Comparison of ENCODE assay signal across 12 mouse cellular contexts in genomic region chr9:106913759-106914158, GRCm38 (mm10). TPM values are rescaled to one million over a fixed set of nuclear protein-coding genes. Genes with fewer than 3 reads are reported as not detected.
DNase-seq lines count a peak whose midpoint lies in the region; ATAC-seq and TF ChIP-seq lines count a peak whose summit lies in the region.
"Had no signal": no experiment of that assay in that cellular context is flagged by ENCODE, and none has a peak within 500 bp of the region (broad histone marks: within the 10 kb centered on the region; RNA-seq: fewer than 3 reads in every experiment).

No protein-coding gene starts in this region.

- H3K4me3 ChIP-seq in heart, adult 2 months: no peak overlapping the region
- no peak overlapping the region for H3K4me3 ChIP-seq in heart, embryonic 11.5 days (ENCODE audit: low read depth, low read length)
- no peak overlapping the region for H3K4me3 ChIP-seq in liver, postnatal 0 days (ENCODE audit: low read depth, low read length)
- no peak overlapping the region for H3K4me3 ChIP-seq in liver, embryonic 11.5 days (ENCODE audit: low read depth, low read length)
- no peak overlapping the region for H3K4me3 ChIP-seq in forebrain, embryonic 16.5 days (replicated peaks; ENCODE audit: low read length)
- H3K4me3 ChIP-seq: heart, embryonic 13.5 days; hindbrain, embryonic 12.5 days; megakaryocyte, embryonic 14.5 days had no signal

- DNase-seq in heart, adult 2 months: no peak
- no peak for DNase-seq in liver, postnatal 0 days
- DNase-seq in liver, embryonic 11.5 days (ENCODE audit: low spot score): no peak
- DNase-seq in MN1 (ENCODE audit: low spot score): peak; percentile 58
- DNase-seq in naive thymus-derived CD4-positive, alpha-beta T cell, adult 2 months (ENCODE audit: low read depth): peak; percentile 33
- DNase-seq: kidney, postnatal 25 days; right cerebral cortex, postnatal 14 days had no signal

- ATAC-seq in heart, embryonic 11.5 days (replicated peaks; ENCODE audit: insufficient number of reproducible peaks, low FRiP score, low TSS enrichment): no peak
- no peak for ATAC-seq in liver, postnatal 0 days
- no peak for ATAC-seq in liver, embryonic 11.5 days (replicated peaks; ENCODE audit: low FRiP score)
- ATAC-seq in forebrain, embryonic 16.5 days: no peak

- H3K9me3 ChIP-seq in heart, embryonic 11.5 days (replicated peaks; ENCODE audit: control insufficient read depth, low read length): no peaks in the 10 kb centered on the region
- no peaks in the 10 kb centered on the region for H3K9me3 ChIP-seq in liver, postnatal 0 days (ENCODE audit: low read length)
- H3K9me3 ChIP-seq in liver, embryonic 11.5 days (ENCODE audit: control insufficient read depth, low read length): no peaks in the 10 kb centered on the region
- H3K9me3 ChIP-seq in forebrain, embryonic 16.5 days (ENCODE audit: control insufficient read depth, low read length): no peaks in the 10 kb centered on the region
- H3K9me3 ChIP-seq: heart, embryonic 13.5 days; hindbrain, embryonic 12.5 days; megakaryocyte, embryonic 14.5 days had no signal

- no peaks in the 10 kb centered on the region for H3K4me1 ChIP-seq in heart, adult 2 months (ENCODE audit: control insufficient read depth, insufficient read depth, low read length)
- no peaks in the 10 kb centered on the region for H3K4me1 ChIP-seq in heart, embryonic 11.5 days (ENCODE audit: control insufficient read depth, insufficient read depth, low read length)
- no peaks in the 10 kb centered on the region for H3K4me1 ChIP-seq in liver, postnatal 0 days (ENCODE audit: insufficient read depth)
- no peaks in the 10 kb centered on the region for H3K4me1 ChIP-seq in liver, embryonic 11.5 days (replicated peaks; ENCODE audit: control insufficient read depth, insufficient read depth, low read length)
- no peaks in the 10 kb centered on the region for H3K4me1 ChIP-seq in forebrain, embryonic 16.5 days (replicated peaks; ENCODE audit: control insufficient read depth, insufficient read depth, low read length)
- H3K4me1 ChIP-seq: heart, embryonic 13.5 days; hindbrain, embryonic 12.5 days had no signal

- TF ChIP-seq CTCF in heart, adult 2 months (IDR thresholded peaks at IDR 0.05): peak; percentile 39
- TF ChIP-seq CTCF in liver, postnatal 0 days (IDR thresholded peaks at IDR 0.05; ENCODE audit: low read depth): peak; percentile 40

- intact Hi-C loops in heart, adult 2 months (cut with DNase I): no loop called here

- no peaks in the 10 kb centered on the region for H3K79me2 ChIP-seq in heart, adult 2 months (replicated peaks; ENCODE audit: control insufficient read depth, insufficient read depth, low read length)

- no peak for TF ChIP-seq POLR2A in heart, adult 2 months (IDR thresholded peaks at IDR 0.05; ENCODE audit: insufficient read depth, low read depth, low read length)

- H3K27me3 ChIP-seq in heart, adult 2 months (ENCODE audit: control insufficient read depth, insufficient read depth, low read length): no peaks in the 10 kb centered on the region
- H3K27me3 ChIP-seq in heart, embryonic 11.5 days (ENCODE audit: control insufficient read depth, insufficient read depth, low read length): no peaks in the 10 kb centered on the region
- H3K27me3 ChIP-seq in liver, postnatal 0 days (ENCODE audit: insufficient read depth, low read length): no peaks in the 10 kb centered on the region
- H3K27me3 ChIP-seq in liver, embryonic 11.5 days (replicated peaks; ENCODE audit: control insufficient read depth, insufficient read depth, low read length): no peaks in the 10 kb centered on the region
- H3K27me3 ChIP-seq in forebrain, embryonic 16.5 days (replicated peaks; ENCODE audit: control insufficient read depth, insufficient read depth, low read length): no peaks in the 10 kb centered on the region
- H3K27me3 ChIP-seq: heart, embryonic 13.5 days; hindbrain, embryonic 12.5 days had no signal

- no peak overlapping the region for H3K27ac ChIP-seq in heart, adult 2 months
- no peak overlapping the region for H3K27ac ChIP-seq in heart, embryonic 11.5 days (ENCODE audit: low read depth, low read length)
- no peak overlapping the region for H3K27ac ChIP-seq in liver, postnatal 0 days (ENCODE audit: low read depth)
- H3K27ac ChIP-seq in liver, embryonic 11.5 days (ENCODE audit: low read depth, low read length): no peak overlapping the region
- no peak overlapping the region for H3K27ac ChIP-seq in forebrain, embryonic 16.5 days (ENCODE audit: low read length)
- H3K27ac ChIP-seq: heart, embryonic 13.5 days; hindbrain, embryonic 12.5 days had no signal

- no peaks in the 10 kb centered on the region for H3K36me3 ChIP-seq in heart, adult 2 months (ENCODE audit: control insufficient read depth, insufficient read depth, low read length)
- no peaks in the 10 kb centered on the region for H3K36me3 ChIP-seq in heart, embryonic 11.5 days (ENCODE audit: control insufficient read depth, insufficient read depth, low read length)
- no peaks in the 10 kb centered on the region for H3K36me3 ChIP-seq in liver, postnatal 0 days (replicated peaks; ENCODE audit: insufficient read depth, low read length)
- H3K36me3 ChIP-seq in liver, embryonic 11.5 days (ENCODE audit: control insufficient read depth, insufficient read depth, low read length): no peaks in the 10 kb centered on the region
- H3K36me3 ChIP-seq in forebrain, embryonic 16.5 days (ENCODE audit: control insufficient read depth, insufficient read depth): no peaks in the 10 kb centered on the region; the same call in 1 of the 2 replicates
- H3K36me3 ChIP-seq: heart, embryonic 13.5 days had no signal

- 11% methylated on average over 1 of the region's 1 CpGs for WGBS in heart, adult 2 months
- WGBS in heart, embryonic 11.5 days (ENCODE audit: insufficient replicate concordance): 4% methylated on average over 1 of the region's 1 CpGs
- 5% methylated on average over 1 of the region's 1 CpGs for WGBS in liver, postnatal 0 days (ENCODE audit: insufficient replicate concordance)
- WGBS in liver, embryonic 11.5 days: 9% methylated on average over 1 of the region's 1 CpGs
- 15% methylated on average over 1 of the region's 1 CpGs for WGBS in forebrain, embryonic 16.5 days

- TF ChIP-seq EP300 in heart, adult 2 months (IDR thresholded peaks at IDR 0.05; ENCODE audit: insufficient read depth, low read depth, low read length): no peak
- no peak for TF ChIP-seq EP300 in liver, postnatal 0 days (IDR thresholded peaks at IDR 0.05; ENCODE audit: low read depth)

- no peak overlapping the region for H3K4me2 ChIP-seq in heart, embryonic 11.5 days
- H3K4me2 ChIP-seq in liver, postnatal 0 days (ENCODE audit: low read depth, low read length): no peak overlapping the region
- no peak overlapping the region for H3K4me2 ChIP-seq in liver, embryonic 11.5 days
- no peak overlapping the region for H3K4me2 ChIP-seq in forebrain, embryonic 16.5 days (ENCODE audit: low read length)
- H3K4me2 ChIP-seq: heart, embryonic 13.5 days; hindbrain, embryonic 12.5 days had no signal

- no peak overlapping the region for H3K9ac ChIP-seq in heart, adult 2 months (ENCODE audit: low read depth, low read length)
- no peak overlapping the region for H3K9ac ChIP-seq in heart, embryonic 11.5 days (ENCODE audit: low read depth, low read length)
- H3K9ac ChIP-seq in liver, postnatal 0 days (replicated peaks): no peak overlapping the region
- no peak overlapping the region for H3K9ac ChIP-seq in liver, embryonic 11.5 days (ENCODE audit: low read depth, low read length)
- H3K9ac ChIP-seq in forebrain, embryonic 16.5 days (replicated peaks; ENCODE audit: low read depth, low read length): no peak overlapping the region
- H3K9ac ChIP-seq: heart, embryonic 13.5 days; hindbrain, embryonic 12.5 days had no signal

RNA-seq across cellular contexts. Expression of gene Manf, which starts 22.0 kb away (rescaled TPM):
- 100 to 1,000 TPM; 178 to 202 TPM for total RNA-seq in heart, adult 2 months (2021)
- 10.1 and 27.3 TPM in 2 replicates for polyA plus RNA-seq in heart, adult 2 months (2012; rRNA removed)
- 296 and 316 TPM in 2 replicates for polyA plus RNA-seq in heart, embryonic 11.5 days (2014; fragmentation: Nextera tagmentation; extraction: Ambion mirVana)
- polyA plus RNA-seq in liver, postnatal 0 days (2015; fragmentation: Nextera tagmentation; extraction: Ambion mirVana): 104 and 139 TPM in 2 replicates
- polyA plus RNA-seq in liver, embryonic 11.5 days (2014; fragmentation: Nextera tagmentation; extraction: Ambion mirVana): 352 TPM in 2 replicates
- 201 and 226 TPM in 2 replicates for polyA plus RNA-seq in forebrain, embryonic 16.5 days (2015; fragmentation: Nextera tagmentation; extraction: Ambion mirVana)

RNA-seq across cellular contexts. Expression of gene Rbm15b, which starts 26.5 kb away (rescaled TPM):
- 10 to 100 TPM; 11.7 to 14.3 TPM for total RNA-seq in heart, adult 2 months (2021)
- 3.9 and 5.5 TPM in 2 replicates for polyA plus RNA-seq in heart, adult 2 months (2012; rRNA removed)
- polyA plus RNA-seq in heart, embryonic 11.5 days (2014; fragmentation: Nextera tagmentation; extraction: Ambion mirVana): 8.1 and 8.7 TPM in 2 replicates
- polyA plus RNA-seq in liver, postnatal 0 days (2015; fragmentation: Nextera tagmentation; extraction: Ambion mirVana): 1.4 and 2.2 TPM in 2 replicates
- polyA plus RNA-seq in liver, embryonic 11.5 days (2014; fragmentation: Nextera tagmentation; extraction: Ambion mirVana): 10.9 and 11.4 TPM in 2 replicates
- 16.6 and 18.4 TPM in 2 replicates for polyA plus RNA-seq in forebrain, embryonic 16.5 days (2015; fragmentation: Nextera tagmentation; extraction: Ambion mirVana)

Comparison
In these comparisons a context has a peak if more than half of its experiments do, and no peak if none do; other contexts are left out.
1. DNase-seq: peak in MN1 (single experiment) and naive thymus-derived CD4-positive, alpha-beta T cell, adult 2 months (single experiment); none in heart, adult 2 months (0 of 2), liver, postnatal 0 days (single experiment) and liver, embryonic 11.5 days (single experiment).